Mouse (Mus musculus): ENCODE measurements around the gene Tyw3.
A peak's percentile ranks its signal among the peaks of the same experiment; 100 is the strongest.
"Not testable (repeated sequence)": the region's sequence is repeated elsewhere in the genome, so short reads cannot be mapped to it uniquely, and the experiment has no call there.

Gene Tyw3

GRCm38 (mm10) chr3:154596934-154597554 lies at the start of gene Tyw3:
TSS of gene Tyw3 (minus strand) at chr3:154597104.
- Histone ChIP-seq H3K27me3 (ENCODE audit: control insufficient read depth, insufficient read depth, low read length, poor library complexity, severe bottlenecking) (no peaks in the 10 kb centered on the region), H3K36me3 (ENCODE audit: control insufficient read depth, insufficient read depth, low read length, poor library complexity, severe bottlenecking) (peaks cover 2% of the 10 kb centered on the region)
- peak; percentile 94 for DNase-seq (ENCODE audit: low read depth, low spot score)

DNA sequence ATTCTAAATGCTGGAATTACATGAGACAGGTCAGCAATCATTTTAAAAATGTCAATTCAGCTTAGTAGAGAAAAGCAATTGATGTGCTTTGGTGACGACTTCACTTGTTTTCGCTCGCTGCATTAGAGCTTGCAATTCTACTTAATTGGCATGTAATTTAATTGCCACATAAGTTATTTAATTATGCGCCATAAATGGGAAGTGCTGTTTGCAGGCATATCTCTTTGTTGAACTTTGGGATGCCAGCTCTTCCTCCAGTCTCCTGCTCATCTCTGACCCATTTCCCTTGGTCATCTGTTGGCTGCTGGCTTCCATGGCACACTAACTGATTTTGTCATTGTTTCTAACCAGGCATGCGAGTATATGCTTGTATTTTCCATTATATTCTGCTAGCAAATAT lies 36.2 kb upstream of the Tyw3 start:
- H3K27me3 ChIP-seq (ENCODE audit: control insufficient read depth, insufficient read depth, low read length, poor library complexity, severe bottlenecking), result no peaks in the 10 kb centered on the region; the same call in 1 of the 2 replicates
- DNase-seq (ENCODE audit: low read depth, low spot score), result no peak

GRCm38 (mm10) chr3:154631281-154631680 lies 34.4 kb upstream of the Tyw3 start:
- not testable (repeated sequence) for H3K27me3 ChIP-seq (ENCODE audit: control insufficient read depth, insufficient read depth, low read length, poor library complexity, severe bottlenecking); DNase-seq (ENCODE audit: low read depth, low spot score); H3K36me3 ChIP-seq (ENCODE audit: control insufficient read depth, insufficient read depth, low read length, poor library complexity, severe bottlenecking)

More for the DNA sequence above, 36.2 kb upstream of the Tyw3 start:
- H3K36me3 ChIP-seq (ENCODE audit: control insufficient read depth, insufficient read depth, low read length, poor library complexity, severe bottlenecking), result no peaks in the 10 kb centered on the region

DNA sequence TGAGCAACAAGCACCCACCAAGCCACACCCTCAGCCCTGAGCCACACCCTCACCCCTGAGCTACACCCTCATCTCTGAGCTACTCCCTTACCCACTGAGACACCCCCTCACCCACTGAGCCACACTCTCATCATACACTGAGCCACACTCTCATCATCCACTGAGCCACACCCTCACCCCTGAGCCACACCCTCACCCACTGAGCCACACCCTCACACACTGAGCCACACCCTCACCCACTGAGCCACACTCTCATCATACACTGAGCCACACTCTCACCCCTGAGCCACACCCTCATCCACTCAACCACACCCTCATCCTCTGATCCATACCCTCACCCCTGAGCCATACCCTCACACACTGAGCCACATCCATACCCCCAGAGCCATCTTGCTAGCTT lies 31.4 kb upstream of the Tyw3 start:
- DNase-seq (ENCODE audit: low read depth, low spot score), result no peak

GRCm38 (mm10) chr3:154616106-154616505 lies 19.2 kb upstream of the Tyw3 start:
- no peaks in the 10 kb centered on the region for H3K27me3 ChIP-seq (ENCODE audit: control insufficient read depth, insufficient read depth, low read length, poor library complexity, severe bottlenecking)
- H3K36me3 ChIP-seq (ENCODE audit: control insufficient read depth, insufficient read depth, low read length, poor library complexity, severe bottlenecking), result no peaks in the 10 kb centered on the region
- DNase-seq (ENCODE audit: low read depth, low spot score), result no peak

More for the DNA sequence above, 31.4 kb upstream of the Tyw3 start:
- H3K36me3 ChIP-seq (ENCODE audit: control insufficient read depth, insufficient read depth, low read length, poor library complexity, severe bottlenecking), result no peaks in the 10 kb centered on the region
- no peaks in the 10 kb centered on the region for H3K27me3 ChIP-seq (ENCODE audit: control insufficient read depth, insufficient read depth, low read length, poor library complexity, severe bottlenecking)

- no peaks in the 10 kb centered on the region for H3K27me3 ChIP-seq (ENCODE audit: control insufficient read depth, insufficient read depth, low read length, poor library complexity, severe bottlenecking)
- DNase-seq (ENCODE audit: low read depth, low spot score), result no peak
- no peaks in the 10 kb centered on the region for H3K36me3 ChIP-seq (ENCODE audit: control insufficient read depth, insufficient read depth, low read length, poor library complexity, severe bottlenecking)
Measured at GRCm38 (mm10) chr3:154615304-154615703, 18.4 kb upstream of the Tyw3 start.

DNA sequence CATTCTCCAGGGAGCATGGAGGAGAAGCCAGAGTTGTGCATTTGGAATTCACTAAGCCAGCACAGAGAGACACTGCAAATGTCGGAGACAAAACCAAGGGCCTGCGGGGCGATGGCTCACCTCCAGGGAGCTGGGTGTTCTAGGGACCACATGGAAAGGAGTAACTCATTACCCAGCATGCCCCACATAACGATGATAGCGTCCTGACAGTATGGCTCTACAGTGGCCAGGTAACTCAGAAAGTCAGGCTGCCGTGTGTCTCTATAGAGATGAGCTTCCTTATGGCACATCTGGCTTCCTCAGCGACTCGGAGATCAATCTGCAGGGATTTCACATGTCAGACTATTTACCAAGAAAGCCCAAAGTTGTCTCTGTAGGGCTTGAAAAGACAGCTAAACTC lies 17.9 kb upstream of the Tyw3 start:
- Histone ChIP-seq H3K27me3 (ENCODE audit: control insufficient read depth, insufficient read depth, low read length, poor library complexity, severe bottlenecking) (no peaks in the 10 kb centered on the region), H3K36me3 (ENCODE audit: control insufficient read depth, insufficient read depth, low read length, poor library complexity, severe bottlenecking) (no peaks in the 10 kb centered on the region)
- DNase-seq (ENCODE audit: low read depth, low spot score), result no peak

- no peaks in the 10 kb centered on the region for H3K27me3 ChIP-seq (ENCODE audit: control insufficient read depth, insufficient read depth, low read length, poor library complexity, severe bottlenecking)
- no peaks in the 10 kb centered on the region for H3K36me3 ChIP-seq (ENCODE audit: control insufficient read depth, insufficient read depth, low read length, poor library complexity, severe bottlenecking)
- peak; percentile 4 for DNase-seq (ENCODE audit: low read depth, low spot score)
Measured at GRCm38 (mm10) chr3:154611888-154612287, 15.0 kb upstream of the Tyw3 start.

DNA sequence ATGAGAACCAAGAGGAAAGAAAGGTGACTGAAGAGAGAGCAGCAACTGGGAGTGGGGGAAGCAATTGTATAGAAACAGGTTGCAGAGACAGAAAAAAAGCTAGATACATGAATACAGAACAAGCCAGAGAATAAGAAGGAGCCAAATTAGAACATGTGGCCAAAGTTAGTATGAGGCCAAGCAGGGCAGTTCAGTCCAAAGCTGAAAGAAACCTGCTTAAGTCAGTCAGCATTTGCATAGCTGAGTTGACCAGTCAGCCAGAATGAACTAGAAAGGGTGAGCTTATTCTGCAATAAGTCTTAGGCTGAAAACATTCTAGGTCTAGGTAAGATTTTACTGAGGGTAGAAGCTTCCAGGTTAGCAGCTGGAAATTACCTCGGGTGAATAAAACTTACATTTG lies 11.0 kb upstream of the Tyw3 start:
- no peaks in the 10 kb centered on the region for H3K27me3 ChIP-seq (ENCODE audit: control insufficient read depth, insufficient read depth, low read length, poor library complexity, severe bottlenecking)
- no peak for DNase-seq (ENCODE audit: low read depth, low spot score)
- no peaks in the 10 kb centered on the region for H3K36me3 ChIP-seq (ENCODE audit: control insufficient read depth, insufficient read depth, low read length, poor library complexity, severe bottlenecking)

- Histone ChIP-seq H3K27me3 (ENCODE audit: control insufficient read depth, insufficient read depth, low read length, poor library complexity, severe bottlenecking) (no peaks in the 10 kb centered on the region), H3K36me3 (ENCODE audit: control insufficient read depth, insufficient read depth, low read length, poor library complexity, severe bottlenecking) (no peaks in the 10 kb centered on the region)
- no peak for DNase-seq (ENCODE audit: low read depth, low spot score)
Measured at GRCm38 (mm10) chr3:154604871-154605270, 8.0 kb upstream of the Tyw3 start.

DNA sequence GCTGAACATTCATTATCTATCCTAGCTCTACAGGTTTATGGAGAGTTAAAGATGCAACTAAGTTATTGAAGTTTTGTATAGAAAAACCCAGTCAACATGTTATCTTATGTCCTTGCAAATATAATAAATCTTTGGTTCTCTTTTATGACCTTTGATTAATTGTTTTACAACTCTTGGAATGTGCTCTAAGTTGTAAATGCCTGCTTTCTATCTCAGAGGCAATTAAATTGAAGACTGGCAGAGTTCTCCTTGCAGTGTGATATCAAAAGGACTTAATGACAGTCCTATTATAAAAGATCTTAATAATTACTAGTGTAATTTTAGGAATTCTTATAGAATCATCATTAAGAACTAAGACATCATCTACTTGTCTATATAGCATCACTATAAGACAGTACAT lies 5.2 kb upstream of the Tyw3 start:
- no peaks in the 10 kb centered on the region for H3K36me3 ChIP-seq (ENCODE audit: control insufficient read depth, insufficient read depth, low read length, poor library complexity, severe bottlenecking)
- H3K27me3 ChIP-seq (ENCODE audit: control insufficient read depth, insufficient read depth, low read length, poor library complexity, severe bottlenecking), result no peaks in the 10 kb centered on the region
- DNase-seq (ENCODE audit: low read depth, low spot score), result no peak

DNA sequence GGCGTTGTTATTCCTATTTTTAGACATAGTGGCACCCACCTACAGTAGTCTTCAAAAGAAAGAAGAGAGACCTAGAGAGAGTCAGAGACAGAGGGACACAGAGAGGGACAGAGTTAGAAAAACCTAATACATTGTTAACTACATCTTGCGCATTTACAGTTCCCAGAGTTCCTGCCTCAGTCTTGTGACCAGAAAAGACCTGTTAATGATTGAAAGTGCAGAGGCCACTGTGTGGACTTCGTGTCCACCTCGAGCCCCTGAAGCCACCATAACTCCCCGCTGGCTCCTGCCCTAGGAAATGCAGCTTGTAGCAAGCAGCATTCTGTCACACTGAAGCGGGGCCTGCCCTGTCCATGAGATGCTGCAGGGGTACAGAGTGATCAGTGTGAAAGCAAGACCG lies 657 bp upstream of the Tyw3 start:
- no peak for DNase-seq (ENCODE audit: low read depth, low spot score)
- peaks cover 2% of the 10 kb centered on the region; the same call in 1 of the 2 replicates for H3K36me3 ChIP-seq (ENCODE audit: control insufficient read depth, insufficient read depth, low read length, poor library complexity, severe bottlenecking)

DNA sequence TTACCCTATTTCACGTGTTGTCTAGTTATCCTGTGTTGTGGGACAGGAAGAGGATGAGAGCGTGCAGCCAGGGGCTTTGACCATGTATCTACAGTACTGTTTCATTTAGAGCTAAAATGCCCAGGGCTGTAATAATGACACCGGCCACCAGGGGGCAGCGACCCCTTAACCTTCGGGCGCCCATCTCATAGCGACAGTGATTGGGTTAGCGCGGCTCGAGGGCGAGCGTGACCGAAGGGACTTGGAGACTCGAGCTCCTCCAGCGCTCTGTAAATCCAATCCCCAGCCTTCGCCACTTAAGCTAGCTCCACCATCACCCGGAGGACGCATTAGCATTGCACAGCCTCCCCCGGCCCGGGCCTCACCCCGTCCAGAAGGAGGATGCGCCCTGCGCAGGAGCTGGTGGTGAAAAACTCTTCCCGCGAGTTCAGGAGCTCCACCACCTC lies 393 bp downstream of the Tyw3 start, which contains the start of gene Cryz:
Gene Cryz, plus strand, starts transcription at position 224 of the 446 bp plus-strand sequence.
- H3K36me3 ChIP-seq (ENCODE audit: control insufficient read depth, insufficient read depth, low read length, poor library complexity, severe bottlenecking), result peaks cover 2% of the 10 kb centered on the region
- peak; percentile 89 for DNase-seq (ENCODE audit: low read depth, low spot score)
- no peaks in the 10 kb centered on the region for H3K27me3 ChIP-seq (ENCODE audit: control insufficient read depth, insufficient read depth, low read length, poor library complexity, severe bottlenecking)

More for the DNA sequence above, 657 bp upstream of the Tyw3 start:
- no peaks in the 10 kb centered on the region for H3K27me3 ChIP-seq (ENCODE audit: control insufficient read depth, insufficient read depth, low read length, poor library complexity, severe bottlenecking)

DNA sequence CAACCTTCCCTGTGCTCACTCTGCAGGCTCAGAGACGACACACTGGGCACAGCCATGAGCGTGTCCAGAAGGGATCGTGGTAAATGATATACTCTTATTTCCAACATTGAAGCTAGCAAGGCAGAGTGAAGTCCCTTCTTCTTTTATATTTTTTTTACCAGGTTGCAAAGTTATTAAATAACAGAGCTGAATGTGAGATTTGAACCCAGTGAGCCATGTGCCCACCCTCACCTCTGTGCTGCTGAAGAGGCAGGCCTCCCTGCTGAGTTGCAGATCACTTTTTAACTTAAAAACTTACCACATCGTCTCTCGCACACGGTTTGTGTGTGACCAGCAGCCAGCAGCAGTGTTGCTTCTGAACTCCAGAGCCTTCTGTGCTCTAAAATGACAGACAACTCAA lies 2.7 kb downstream of the Tyw3 start:
- H3K27me3 ChIP-seq (ENCODE audit: control insufficient read depth, insufficient read depth, low read length, poor library complexity, severe bottlenecking), result no peaks in the 10 kb centered on the region
- no peak for DNase-seq (ENCODE audit: low read depth, low spot score)
- peaks cover 2% of the 10 kb centered on the region for H3K36me3 ChIP-seq (ENCODE audit: control insufficient read depth, insufficient read depth, low read length, poor library complexity, severe bottlenecking)

DNA sequence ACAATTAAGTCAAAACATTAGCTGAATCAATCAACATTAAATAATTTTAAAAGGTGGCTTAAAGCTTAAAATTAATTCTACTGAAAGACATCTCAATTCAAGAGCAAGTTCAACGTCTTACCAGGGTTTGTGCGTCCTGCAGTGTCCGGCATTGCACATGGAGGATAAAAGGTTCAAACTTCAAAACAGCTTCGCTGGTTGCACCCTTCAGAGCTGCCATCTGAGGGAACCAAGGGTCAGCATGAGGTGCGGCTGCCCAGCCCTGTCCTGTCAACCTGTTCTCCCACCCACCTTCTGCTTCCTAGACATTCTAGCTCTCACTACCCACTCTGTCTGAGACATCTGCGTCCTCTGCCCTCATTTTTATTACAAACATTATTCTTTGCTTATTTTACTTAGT lies 3.3 kb downstream of the Tyw3 start:
- H3K27me3 ChIP-seq (ENCODE audit: control insufficient read depth, insufficient read depth, low read length, poor library complexity, severe bottlenecking), result no peaks in the 10 kb centered on the region
- no peak for DNase-seq (ENCODE audit: low read depth, low spot score)

GRCm38 (mm10) chr3:154591621-154592020 lies 5.3 kb downstream of the Tyw3 start:
- Histone ChIP-seq H3K27me3 (ENCODE audit: control insufficient read depth, insufficient read depth, low read length, poor library complexity, severe bottlenecking) (no peaks in the 10 kb centered on the region), H3K36me3 (ENCODE audit: control insufficient read depth, insufficient read depth, low read length, poor library complexity, severe bottlenecking) (peaks cover 2% of the 10 kb centered on the region)
- DNase-seq (ENCODE audit: low read depth, low spot score), result no peak

More for the DNA sequence above, 3.3 kb downstream of the Tyw3 start:
- H3K36me3 ChIP-seq (ENCODE audit: control insufficient read depth, insufficient read depth, low read length, poor library complexity, severe bottlenecking), result peaks cover 2% of the 10 kb centered on the region
